Mouse (Mus musculus): ENCODE data around the gene Rnf103. TPM values are rescaled to one million over a fixed set of nuclear protein-coding genes. Genes with fewer than 3 reads are reported as not detected.

Rnf103 gene
- total and polyA plus RNA-seq, 3 experiments = 4.2 to 7.0 (median 6.0) TPM

DNA sequence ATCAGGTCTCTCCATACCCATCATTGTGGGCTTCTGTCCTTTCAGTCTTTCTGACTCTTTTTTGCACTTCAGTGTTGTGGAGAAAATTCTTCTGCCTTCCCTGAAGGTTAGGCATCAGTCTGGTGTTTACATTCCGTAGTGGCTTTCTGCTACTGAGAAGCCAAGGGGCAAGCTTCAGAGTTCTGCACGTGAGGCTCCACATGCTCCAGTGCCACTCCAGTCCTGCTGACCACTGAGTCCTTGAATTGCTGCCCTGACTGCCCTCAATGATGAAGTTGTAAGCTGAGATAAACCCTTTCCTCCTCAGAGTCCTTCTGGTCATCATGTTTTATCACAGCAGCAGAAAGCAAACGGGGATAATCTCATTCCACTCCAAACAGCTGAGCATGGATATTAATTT lies 24.4 kb upstream of the Rnf103 start:
- no peaks in the 10 kb centered on the region for H3K36me3 ChIP-seq (replicated peaks in 1 of 2; ENCODE audit: control insufficient read depth in 1 of 2, insufficient read depth in 1 of 2, low read length in 1 of 2)
- dilution Hi-C loops (cut with MboI; ENCODE audit: extremely low pct_ligation_motif_present, extremely low pct_unique_long_range_greater_than_20kb, low sequenced_read_pairs) (no loop called here), in situ Hi-C loops (cut with MboI; ENCODE audit: low pct_ligation_motif_present, low pct_unique_long_range_greater_than_20kb, low sequenced_read_pairs) (no loop called here)
- H3K9ac ChIP-seq (ENCODE audit: insufficient read depth, low read depth) = no peak overlapping the region
- TF ChIP-seq CHD1 (IDR thresholded peaks at IDR 0.05; ENCODE audit: low read depth, low read length) (no peak), MAZ (IDR thresholded peaks at IDR 0.05; ENCODE audit: low read depth, low read length) (no peak), EP300 (IDR thresholded peaks at IDR 0.05; ENCODE audit: low read length) (no peak), GABPA (IDR thresholded peaks at IDR 0.05; ENCODE audit: insufficient replicate concordance, low read depth, low read length) (no peak), ELF1 (IDR thresholded peaks at IDR 0.05; ENCODE audit: low read depth, low read length) (no peak), USF1 (IDR thresholded peaks at IDR 0.05; ENCODE audit: low read depth, low read length) (no peak), MAFK (IDR thresholded peaks at IDR 0.05; ENCODE audit: insufficient replicate concordance, low read length) (no peak), ZNF384 (IDR thresholded peaks at IDR 0.05; ENCODE audit: low read depth, low read length) (no peak), RAD21 (IDR thresholded peaks at IDR 0.05; ENCODE audit: low read depth, low read length) (no peak), USF2 (conservative IDR thresholded peaks at IDR 0.05; ENCODE audit: low read depth, low read length) (no peak), JUN (IDR thresholded peaks at IDR 0.05; ENCODE audit: insufficient read depth, low read depth, low read length) (no peak), JUND (conservative IDR thresholded peaks at IDR 0.05; ENCODE audit: low read depth, low read length) (no peak), ZKSCAN1 (IDR thresholded peaks at IDR 0.05; ENCODE audit: borderline replicate concordance, low read depth, low read length) (no peak), MYC (IDR thresholded peaks at IDR 0.05; ENCODE audit: low read depth, low read length) (no peak)
- H3K4me2 ChIP-seq (ENCODE audit: insufficient read depth, low read depth, poor library complexity, severe bottlenecking) = no peak overlapping the region
- no peak for DNase-seq (ENCODE audit: extremely low read depth)
- H3K9me3 ChIP-seq (replicated peaks; ENCODE audit: low read length) = peaks cover 4% of the 10 kb centered on the region
- H3K27me3 ChIP-seq (replicated peaks) = no peaks in the 10 kb centered on the region
- H3K4me1 ChIP-seq (ENCODE audit: control insufficient read depth in 1 of 2, insufficient read depth in 2 of 2) = peaks cover 0 to 25% of the 10 kb centered on the region in 2 experiments; a peak in 2 of 4 replicates
- no peak overlapping the region for H3K4me3 ChIP-seq (replicated peaks in 1 of 3; ENCODE audit: low read depth in 2 of 3, low read length in 2 of 3, poor library complexity in 1 of 3)
- H3K27ac ChIP-seq (ENCODE audit: insufficient read depth, low read depth) = no peak overlapping the region
- no peaks in the 10 kb centered on the region for H3K79me2 ChIP-seq (replicated peaks; ENCODE audit: control insufficient read depth, extremely low read depth, insufficient read depth, poor library complexity, severe bottlenecking)

DNA sequence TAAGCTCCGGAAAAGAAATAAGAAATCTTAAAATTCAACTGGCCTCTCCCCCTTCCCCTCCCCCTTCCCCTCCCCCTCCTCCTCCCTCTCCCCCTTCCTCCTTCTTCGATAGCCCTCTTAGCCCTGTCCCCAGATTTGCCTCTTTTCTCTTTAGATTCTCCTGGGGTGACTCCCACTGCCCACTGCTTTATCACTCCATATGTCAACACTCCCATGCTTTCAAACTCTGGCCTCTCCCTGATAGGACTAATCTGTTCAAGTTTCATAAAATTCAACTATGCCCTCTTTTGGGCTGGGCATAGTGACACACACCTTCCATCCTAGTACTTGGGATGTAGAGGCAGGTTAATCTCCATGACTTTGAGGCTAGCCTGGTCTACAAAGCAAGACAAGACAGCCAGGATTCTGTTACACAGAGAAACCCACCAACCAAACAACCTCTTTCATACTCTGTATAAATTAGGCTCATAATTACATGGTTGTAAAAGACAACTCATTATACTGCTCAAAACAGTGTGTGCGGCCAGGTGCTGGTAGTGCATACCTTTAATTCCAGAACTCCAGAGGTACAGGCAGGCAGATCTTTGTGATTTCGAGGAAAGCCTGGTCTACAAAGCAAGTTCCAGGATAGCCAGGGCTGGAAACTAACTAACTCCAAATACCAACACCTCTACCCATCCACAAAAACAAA lies 21.7 kb upstream of the Rnf103 start:
- dilution Hi-C loops (cut with MboI; ENCODE audit: extremely low pct_ligation_motif_present, extremely low pct_unique_long_range_greater_than_20kb, low sequenced_read_pairs) (no loop called here), in situ Hi-C loops (cut with MboI; ENCODE audit: low pct_ligation_motif_present, low pct_unique_long_range_greater_than_20kb, low sequenced_read_pairs) (no loop called here)
- Histone ChIP-seq H3K4me1 (ENCODE audit: control insufficient read depth in 1 of 2, insufficient read depth in 2 of 2) (0 out of 4 replicates have a peak, but pooled peaks cover 2 to 6% of the 10 kb centered on the region in 2 experiments), H3K27me3 (replicated peaks) (no peaks in the 10 kb centered on the region), H3K27ac (ENCODE audit: insufficient read depth, low read depth) (no peak overlapping the region), H3K9me3 (replicated peaks; ENCODE audit: low read length) (peaks cover 4% of the 10 kb centered on the region), H3K9ac (ENCODE audit: insufficient read depth, low read depth) (no peak overlapping the region), H3K4me2 (ENCODE audit: insufficient read depth, low read depth, poor library complexity, severe bottlenecking) (no peak overlapping the region), H3K36me3 (replicated peaks in 1 of 2; ENCODE audit: control insufficient read depth in 1 of 2, insufficient read depth in 1 of 2, low read length in 1 of 2) (no peaks in the 10 kb centered on the region), H3K4me3 (replicated peaks in 1 of 3; ENCODE audit: low read depth in 2 of 3, low read length in 2 of 3, poor library complexity in 1 of 3) (no peak overlapping the region), H3K79me2 (replicated peaks; ENCODE audit: control insufficient read depth, extremely low read depth, insufficient read depth, poor library complexity, severe bottlenecking) (no peaks in the 10 kb centered on the region)
- DNase-seq (ENCODE audit: extremely low read depth) = no peak
- no peak for TF ChIP-seq JUND (conservative IDR thresholded peaks at IDR 0.05; ENCODE audit: low read depth, low read length)
- no peak for TF ChIP-seq POLR2AphosphoS2 (IDR thresholded peaks at IDR 0.05; ENCODE audit: low read depth, low read length)
- no peak for TF ChIP-seq POLR2A (IDR thresholded peaks at IDR 0.05; ENCODE audit: low read depth, low read length)
- TF ChIP-seq ETS1 (conservative IDR thresholded peaks at IDR 0.05; ENCODE audit: low read depth, low read length) = no peak
- TF ChIP-seq SMC3 (IDR thresholded peaks at IDR 0.05; ENCODE audit: low read depth, low read length) = no peak
- no peak for TF ChIP-seq PAX5 (IDR thresholded peaks at IDR 0.05; ENCODE audit: low read length)

Data from CH12.LX (cell line).